Mouse (Mus musculus) layer of hippocampus, adult 2 months (tissue): Measurements from ENCODE around the gene Lpcat2b. TPM values are rescaled to one million over a fixed set of nuclear protein-coding genes. Genes with fewer than 3 reads are reported as not detected.

ENCODE experiments used
- DNase-seq, 2 experiments: peaks; one replicate each; pipeline ENCODE4 v3.0.0; 2022; ENCODE audit warnings: low spot score in 2 of 2
- H3K27ac ChIP-seq: fragments of 200-600 bp; 2 replicates; pipeline ENCODE4 v1.8.1; 2022
- H3K4me3 ChIP-seq: fragments of 200-600 bp; 2 replicates; pipeline ENCODE4 v1.8.1; 2022; ENCODE audit warnings: mild to moderate bottlenecking
- CTCF ChIP-seq: fragments of 200-600 bp; conservative IDR thresholded peaks from 2 replicates; pipeline ENCODE4 v1.8.1; 2022; ENCODE audit warnings: antibody characterized with exemption, mild to moderate bottlenecking, moderate library complexity
- total RNA-seq, 2 experiments: library from RNA; stranded (reverse); gene quantifications; 2 replicates each; pipeline ENCODE4 v1.2.3; 2021

The Lpcat2b gene
- total RNA-seq, 2 experiments from 2014 or later, result 0.31 TPM; not detected in 1

- 0 out of 2 replicates have a peak, but pooled peaks have one; percentile 4 for TF ChIP-seq CTCF
- no peak for DNase-seq
These were observed 35.2 kb downstream of the Lpcat2b start for GRCm38 (mm10) chr5:107466501-107466900.

GRCm38 (mm10) chr5:107467098-107467497 lies 35.7 kb downstream of the Lpcat2b start:
- no peak overlapping the region for H3K4me3 ChIP-seq
- no peak for TF ChIP-seq CTCF
- DNase-seq, result no peak
- H3K27ac ChIP-seq, result no peak overlapping the region

More at GRCm38 (mm10) chr5:107466501-107466900, 35.2 kb downstream of the Lpcat2b start:
- Histone ChIP-seq H3K4me3 (no peak overlapping the region), H3K27ac (no peak overlapping the region)

- TF ChIP-seq CTCF, result no peak
- H3K4me3 ChIP-seq, result no peak overlapping the region
- DNase-seq, result no peak
- H3K27ac ChIP-seq, result no peak overlapping the region
These were observed 39.4 kb downstream of the Lpcat2b start for GRCm38 (mm10) chr5:107470600-107471329.

GRCm38 (mm10) chr5:107480194-107480593 lies 48.8 kb downstream of the Lpcat2b start:
- TF ChIP-seq CTCF, result no peak
- DNase-seq, result no peak
- no peak overlapping the region for H3K4me3 ChIP-seq
- H3K27ac ChIP-seq, result no peak overlapping the region

Other genes with a start within 250 kb of the Lpcat2b start
- 10 to 100 TPM; 19.8 to 21.4 TPM for gene Tgfbr3, start 141.9 kb upstream of the Lpcat2b start, total RNA-seq
- gene Brdt, start 100.4 kb upstream of the Lpcat2b start, total RNA-seq, result 10 to 100 TPM; 16.2 to 17.3 TPM
- 10 to 100 TPM; 59.4 to 62.5 TPM for gene Ephx4, start 28.8 kb upstream of the Lpcat2b start, total RNA-seq
- gene Btbd8, start 6.4 kb downstream of the Lpcat2b start, total RNA-seq, result 100 to 1,000 TPM; 105 to 114 TPM
- gene Gm42669, start 76.1 kb downstream of the Lpcat2b start, total RNA-seq, result under 1 TPM; 0.31 to 0.37 TPM
- gene 1700028K03Rik, start 103.2 kb downstream of the Lpcat2b start, total RNA-seq, result 1 to 10 TPM; 1.0 TPM
- 10 to 100 TPM; 19.1 to 20.7 TPM for gene Rpap2, start 165.8 kb downstream of the Lpcat2b start, total RNA-seq
- 10 to 100 TPM; 14.3 to 16.6 TPM for gene Glmn, start 166.3 kb downstream of the Lpcat2b start, total RNA-seq